Mouse (Mus musculus) MEL (cell line): Measurements from ENCODE around the gene Sh3d19. TPM values are rescaled to one million over a fixed set of nuclear protein-coding genes. Genes with fewer than 3 reads are reported as not detected.

Source experiments
- DNase-seq: peaks from one replicate; pipeline ENCODE4 v3.0.0; 2011; ENCODE audit warnings: low read depth, low spot score
- H3K27ac ChIP-seq: 2 replicates; pipeline ENCODE4 v1.5.1; 2012; ENCODE audit warnings: low read depth, mild to moderate bottlenecking, control low read depth, low read length, moderate library complexity; ENCODE audit not compliant: control insufficient read depth
- H3K27me3 ChIP-seq, 2 experiments: fragments of 150-350 bp in 1 of 2; sonication (generic) in 1 of 2; 2 replicates each; pipeline ENCODE4 v1.6.1; 2012; ENCODE audit warnings: low read length in 2 of 2, mild to moderate bottlenecking in 2 of 2, improper control_type of control experiment in 1 of 2, moderate library complexity in 1 of 2; ENCODE audit not compliant: insufficient read depth in 2 of 2, control insufficient read depth in 1 of 2
- H3K36me3 ChIP-seq, 2 experiments: 2 replicates each; pipeline ENCODE4 v1.6.1; 2012 to 2014; ENCODE audit warnings: low read length in 2 of 2, improper control_type of control experiment in 1 of 2, inconsistent platforms in 1 of 2, mild to moderate bottlenecking in 1 of 2; ENCODE audit not compliant: insufficient read depth in 2 of 2, control insufficient read depth in 1 of 2
- H3K4me1 ChIP-seq, 2 experiments: fragments of 150-350 bp in 1 of 2; sonication (generic) in 1 of 2; 2 replicates each; pipeline ENCODE4 v1.6.1; 2012; ENCODE audit warnings: low read length in 2 of 2, improper control_type of control experiment in 1 of 2, mild to moderate bottlenecking in 1 of 2; ENCODE audit not compliant: insufficient read depth in 2 of 2, control insufficient read depth in 1 of 2
- H3K4me3 ChIP-seq, 2 experiments: fragments of 150-350 bp in 1 of 2; sonication (generic) in 1 of 2; 2 replicates each; pipeline ENCODE4 v1.5.1; 2012; ENCODE audit warnings: low read depth in 2 of 2, low read length in 2 of 2, mild to moderate bottlenecking in 2 of 2, moderate library complexity in 2 of 2, control low read depth in 1 of 2, improper control_type of control experiment in 1 of 2; ENCODE audit not compliant: control insufficient read depth in 1 of 2, insufficient read depth in 1 of 2
- H3K79me2 ChIP-seq: 2 replicates; pipeline ENCODE4 v1.6.1; 2012; ENCODE audit warnings: mild to moderate bottlenecking, low read length, moderate library complexity; ENCODE audit not compliant: control insufficient read depth, poor library complexity, insufficient read depth
- H3K9ac ChIP-seq: 2 replicates; pipeline ENCODE4 v1.6.1; 2012; ENCODE audit warnings: low read depth, mild to moderate bottlenecking, control low read depth, low read length, moderate library complexity; ENCODE audit not compliant: control insufficient read depth, poor library complexity, severe bottlenecking
- H3K9me3 ChIP-seq: fragments of 150-350 bp; sonication (generic); replicated peaks from 2 replicates; pipeline ENCODE4 v1.6.1; 2012; ENCODE audit warnings: mild to moderate bottlenecking, low read length, improper control_type of control experiment, moderate library complexity; ENCODE audit not compliant: insufficient read depth
- CHD2 ChIP-seq: IDR thresholded peaks from 2 replicates; pipeline ENCODE4 v1.6.1; 2011; ENCODE audit warnings: low read length, improper control_type of control experiment
- ELF1 ChIP-seq: IDR thresholded peaks from 2 replicates; pipeline ENCODE4 v1.6.1; 2014; ENCODE audit warnings: low read depth, mild to moderate bottlenecking, inconsistent platforms, low read length, improper control_type of control experiment, moderate library complexity
- EP300 ChIP-seq, 2 experiments: IDR thresholded peaks; 2 replicates each; pipeline ENCODE4 v1.6.1; 2011; ENCODE audit warnings: improper control_type of control experiment in 2 of 2, low read length in 2 of 2, low read depth in 1 of 2, mild to moderate bottlenecking in 1 of 2
- ETS1 ChIP-seq: IDR thresholded peaks from 2 replicates; pipeline ENCODE4 v1.6.1; 2012; ENCODE audit warnings: low read depth, mild to moderate bottlenecking, inconsistent platforms, low read length, improper control_type of control experiment, moderate library complexity
- GABPA ChIP-seq: IDR thresholded peaks from 2 replicates; pipeline ENCODE4 v1.6.1; 2012; ENCODE audit warnings: low read depth, mild to moderate bottlenecking, inconsistent platforms, low read length, improper control_type of control experiment, moderate library complexity
- GATA1 ChIP-seq: IDR thresholded peaks from 2 replicates; pipeline ENCODE4 v1.6.1; 2011; ENCODE audit warnings: low read depth, low read length, improper control_type of control experiment
- HCFC1 ChIP-seq: IDR thresholded peaks from 2 replicates; pipeline ENCODE4 v1.6.1; 2012; ENCODE audit warnings: low read depth, mild to moderate bottlenecking, inconsistent platforms, low read length, improper control_type of control experiment, moderate library complexity
- KAT2A ChIP-seq: conservative IDR thresholded peaks from 2 replicates; pipeline ENCODE4 v1.6.1; 2012; ENCODE audit warnings: low read depth, low read length, improper control_type of control experiment, inconsistent platforms
- MAFK ChIP-seq: IDR thresholded peaks from 2 replicates; pipeline ENCODE4 v1.6.1; 2011; ENCODE audit warnings: low read depth, mild to moderate bottlenecking, low read length, improper control_type of control experiment, borderline replicate concordance
- MAZ ChIP-seq: IDR thresholded peaks from 2 replicates; pipeline ENCODE4 v1.6.1; 2012; ENCODE audit warnings: low read depth, mild to moderate bottlenecking, inconsistent platforms, low read length, improper control_type of control experiment
- MEF2A ChIP-seq: IDR thresholded peaks from 2 replicates; pipeline ENCODE4 v1.6.1; 2014; ENCODE audit warnings: low read depth, mild to moderate bottlenecking, inconsistent platforms, low read length, improper control_type of control experiment; ENCODE audit not compliant: poor library complexity, insufficient replicate concordance, severe bottlenecking; ENCODE audit errors: extremely low read depth
- MXI1 ChIP-seq: IDR thresholded peaks from 2 replicates; pipeline ENCODE4 v1.6.1; 2011; ENCODE audit warnings: mild to moderate bottlenecking, low read depth, low read length, improper control_type of control experiment
- MYB ChIP-seq: IDR thresholded peaks from 2 replicates; pipeline ENCODE4 v1.6.1; 2011; ENCODE audit warnings: mild to moderate bottlenecking, low read depth, low read length, improper control_type of control experiment
- MYC ChIP-seq: IDR thresholded peaks from 2 replicates; pipeline ENCODE4 v1.6.1; 2011; ENCODE audit warnings: low read depth, mild to moderate bottlenecking, low read length, improper control_type of control experiment, moderate library complexity
- RCOR1 ChIP-seq: IDR thresholded peaks from 2 replicates; pipeline ENCODE4 v1.6.1; 2012; ENCODE audit warnings: low read depth, mild to moderate bottlenecking, inconsistent platforms, low read length, improper control_type of control experiment
- SIN3A ChIP-seq: IDR thresholded peaks from 2 replicates; pipeline ENCODE4 v1.6.1; 2012; ENCODE audit warnings: low read length, improper control_type of control experiment, inconsistent platforms
- TAL1 ChIP-seq: IDR thresholded peaks from 2 replicates; pipeline ENCODE4 v1.6.1; 2012; ENCODE audit warnings: mild to moderate bottlenecking, inconsistent platforms, low read length, moderate library complexity, mixed read lengths
- TBP ChIP-seq: IDR thresholded peaks from 2 replicates; pipeline ENCODE4 v1.8.0; 2011; ENCODE audit warnings: low read depth, low read length, improper control_type of control experiment
- TCF12 ChIP-seq: IDR thresholded peaks from 2 replicates; pipeline ENCODE4 v1.6.1; 2014; ENCODE audit warnings: low read depth, mild to moderate bottlenecking, inconsistent platforms, low read length, improper control_type of control experiment, moderate library complexity
- UBTF ChIP-seq: IDR thresholded peaks from 2 replicates; pipeline ENCODE4 v1.6.1; 2012; ENCODE audit warnings: low read depth, mild to moderate bottlenecking, inconsistent platforms, low read length, improper control_type of control experiment, moderate library complexity, borderline replicate concordance; ENCODE audit not compliant: insufficient read depth
- USF1 ChIP-seq: IDR thresholded peaks from 2 replicates; pipeline ENCODE4 v1.6.1; 2014; ENCODE audit warnings: low read depth, mild to moderate bottlenecking, inconsistent platforms, low read length, improper control_type of control experiment, moderate library complexity
- ZNF384 ChIP-seq: IDR thresholded peaks from 2 replicates; pipeline ENCODE4 v1.6.1; 2012; ENCODE audit warnings: low read depth, mild to moderate bottlenecking, inconsistent platforms, low read length, improper control_type of control experiment
- polyA plus RNA-seq, 2 experiments: library from polyadenylated mRNA; stranded (reverse) in 1 of 2; unstranded in 1 of 2; fragments of >175 nt in 1 of 2; fragments of >200 nt in 1 of 2; gene quantifications; 2 replicates each; pipeline versions ENCODE4 v1.2.1 to v1.2.4; 2012; ENCODE audit warnings: low replicate concordance in 2 of 2, low read depth in 1 of 2; ENCODE audit not compliant: insufficient read length in 2 of 2, insufficient read depth in 1 of 2, missing spikeins in 1 of 2
- total RNA-seq: library from RNA; depleted of rRNA; stranded (reverse); fragments of 300-350 nt; gene quantifications from 2 replicates; pipeline ENCODE4 v1.2.3, GENCODE M21; 2012

Sh3d19 gene
- total and polyA plus RNA-seq, 3 experiments = 2.2 to 4.8 TPM; not detected in 1

DNA sequence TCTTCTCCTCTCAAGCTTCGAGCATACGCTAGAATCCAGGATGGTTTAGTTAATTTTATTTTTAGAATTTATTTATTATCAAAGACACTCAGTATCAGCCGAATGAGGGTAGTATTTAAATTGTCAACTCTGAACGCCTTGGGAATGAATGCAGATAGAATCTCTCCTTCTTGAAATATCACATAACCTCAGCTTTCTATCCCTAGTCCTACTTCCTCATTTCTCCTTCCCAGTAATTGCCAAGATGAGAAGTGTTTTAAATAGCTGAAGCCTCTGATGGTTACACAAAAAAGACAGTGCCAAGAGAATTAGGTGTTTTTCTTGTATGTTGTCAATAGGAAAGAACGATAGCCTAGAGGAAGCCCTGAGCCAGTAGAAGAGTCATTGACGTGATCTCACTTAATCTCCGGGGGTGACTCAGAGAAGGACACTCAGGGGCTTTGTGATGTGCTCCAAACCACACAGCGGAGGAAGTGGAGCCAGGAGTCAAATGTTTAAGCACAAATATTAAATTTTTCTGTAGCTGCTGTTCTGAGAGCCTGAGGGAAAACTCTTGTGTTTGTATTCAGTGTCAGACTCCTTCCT is 198.0 kb downstream of the Sh3d19 start:
- H3K4me3 ChIP-seq = no peak overlapping the region
- H3K27ac ChIP-seq = no peak overlapping the region
- DNase-seq = peak; percentile 57
- TF ChIP-seq MEF2A = no peak
- no peak for TF ChIP-seq ZNF384
- TF ChIP-seq GATA1 = peak; percentile 56
- TF ChIP-seq MAFK = no peak
- no peak for TF ChIP-seq CHD2
- no peak for TF ChIP-seq MYB
- no peak for TF ChIP-seq TBP
- TF ChIP-seq ETS1 = no peak
- no peak for TF ChIP-seq UBTF
- no peak for TF ChIP-seq ELF1
- peak; percentile 69 for TF ChIP-seq RCOR1
- TF ChIP-seq SIN3A = no peak
- TF ChIP-seq MAZ = no peak
- TF ChIP-seq MXI1 = no peak
- TF ChIP-seq HCFC1 = no peak
- no peak for TF ChIP-seq TCF12
- TF ChIP-seq TAL1 = no peak
- peak in 1 of 2 experiments; percentile 62; a peak in 3 of 4 replicates for TF ChIP-seq EP300 (IDR thresholded peaks at IDR 0.05; ENCODE audit: low read depth in 1 of 2, low read length in 2 of 2)
- TF ChIP-seq, all 39 proteins: peak for 3
- Histone ChIP-seq H3K36me3 (peaks cover 0 to 5% of the 10 kb centered on the region in 2 experiments; a peak in 1 of 4 replicates), H3K9ac (no peak overlapping the region), H3K27me3 (no peaks in the 10 kb centered on the region; a peak in 1 of 4 replicates), H3K79me2 (no peaks in the 10 kb centered on the region), H3K9me3 (no peaks in the 10 kb centered on the region), H3K4me1 (peaks cover 0 to 3% of the 10 kb centered on the region in 2 experiments; a peak in 1 of 4 replicates)

DNA sequence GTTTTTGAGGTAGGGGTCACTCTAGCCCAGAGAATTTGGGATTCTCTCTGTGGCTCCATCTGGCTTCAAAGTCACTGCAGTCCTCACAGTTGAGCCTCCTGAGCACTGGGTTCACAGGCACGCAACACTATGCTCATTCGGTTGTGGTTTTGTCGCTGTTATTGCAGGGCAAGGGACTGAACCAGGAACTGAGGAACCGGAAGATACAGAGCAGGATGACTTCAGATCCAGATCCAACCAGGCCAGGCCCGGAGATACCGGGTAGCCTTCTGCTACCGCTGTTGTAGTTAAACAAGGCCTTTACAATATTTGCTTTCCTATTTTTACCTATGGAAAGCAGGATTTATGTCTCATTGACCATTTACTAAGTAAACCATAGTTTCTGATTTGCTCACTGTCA is 208.8 kb downstream of the Sh3d19 start:
- H3K27me3 ChIP-seq = peaks cover 0 to 3% of the 10 kb centered on the region in 2 experiments; a peak in 3 of 4 replicates
- H3K27ac ChIP-seq = no peak overlapping the region
- no peak for DNase-seq
- no peaks in the 10 kb centered on the region for H3K9me3 ChIP-seq
- no peaks in the 10 kb centered on the region for H3K36me3 ChIP-seq
- no peaks in the 10 kb centered on the region for H3K79me2 ChIP-seq
- no peak overlapping the region for H3K4me3 ChIP-seq
- H3K9ac ChIP-seq = no peak overlapping the region
- 0 out of 4 replicates have a peak, but pooled peaks cover 0 to 3% of the 10 kb centered on the region in 2 experiments for H3K4me1 ChIP-seq
- TF ChIP-seq TBP (no peak), GATA1 (no peak), SIN3A (no peak), TAL1 (no peak), MYC (no peak), MXI1 (no peak), USF1 (no peak), KAT2A (no peak), GABPA (no peak)
